Mouse (Mus musculus): ENCODE measurements at regions not wholly inside any gene's neighbourhood (a gene's known extent, or its start where the extent isn't known, plus 50 kb on each side); places are given as distances from the start of the nearest gene placed in this dataset.

- TF ChIP-seq POLR2A (IDR thresholded peaks at IDR 0.05; ENCODE audit: extremely low read depth, insufficient read depth, low read length) (no peak), CTCF (IDR thresholded peaks at IDR 0.05; ENCODE audit: extremely low read depth, insufficient read depth, low read length) (no peak)
Measured at GRCm38 (mm10) chr14:101297841-101298240, 97.7 kb upstream of the Prr30 start.
